Mouse (Mus musculus): ENCODE measurements around the gene Tbkbp1. TPM values are rescaled to one million over a fixed set of nuclear protein-coding genes. Genes with fewer than 3 reads are reported as not detected.

The Tbkbp1 gene
- polyA plus RNA-seq, 1 experiment from 2014 or later: 6.5 TPM

DNA sequence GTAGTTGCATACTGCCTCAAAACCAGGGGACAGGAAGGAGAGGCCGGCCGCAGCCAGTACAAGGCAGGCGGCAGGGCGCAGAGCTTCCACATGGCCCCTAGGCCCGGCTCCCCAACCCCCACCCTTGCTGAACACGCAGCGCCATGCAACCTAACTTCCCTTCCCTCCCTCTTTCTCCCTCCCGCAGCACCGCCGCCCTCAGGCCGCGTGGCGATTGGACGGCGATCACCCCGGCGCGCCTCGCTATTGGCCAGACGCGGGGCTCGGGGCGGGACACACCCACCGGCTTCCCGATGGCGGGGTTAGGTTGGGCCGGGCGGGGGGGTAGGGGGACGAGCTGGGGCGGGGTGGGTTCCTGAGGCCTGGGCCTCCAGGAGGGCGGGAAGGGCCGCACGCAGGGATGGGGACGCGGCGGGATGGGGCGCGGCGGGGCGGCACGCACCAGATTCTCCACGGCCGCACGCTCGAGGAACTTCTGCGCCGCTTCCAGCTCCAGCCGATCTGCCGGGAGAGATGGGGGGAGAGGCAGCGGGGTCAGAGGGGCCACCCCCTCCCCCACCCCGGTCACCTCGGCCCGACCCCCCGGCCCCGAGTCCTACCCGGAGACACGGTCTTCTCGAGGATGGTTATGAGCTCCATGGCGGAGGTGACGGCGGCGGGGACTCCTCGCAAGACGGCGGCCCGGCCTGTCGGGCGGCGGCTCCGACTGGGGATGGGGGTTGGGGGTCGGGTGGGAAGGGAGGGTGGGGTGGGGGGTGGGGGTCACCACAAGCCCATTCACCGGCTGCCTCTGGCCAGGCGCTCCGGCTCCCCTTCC is 35.9 kb upstream of the Tbkbp1 start:
- Histone ChIP-seq H3K4me1 (peaks cover 39% of the 10 kb centered on the region), H3K9me3 (no peaks in the 10 kb centered on the region), H3K4me3 (replicated peaks) (peak overlapping the region; percentile 92), H3K4me2 (peak overlapping the region; percentile 67), H3K36me3 (replicated peaks) (peaks cover 34% of the 10 kb centered on the region), H3K27me3 (no peaks in the 10 kb centered on the region), H3K27ac (peak overlapping the region; percentile 98), H3K9ac (peak overlapping the region; percentile 95)
- under 1% methylated on average over 69 of the region's 74 CpGs for WGBS
- ATAC-seq (ENCODE audit: low FRiP score): peak; percentile 79

DNA sequence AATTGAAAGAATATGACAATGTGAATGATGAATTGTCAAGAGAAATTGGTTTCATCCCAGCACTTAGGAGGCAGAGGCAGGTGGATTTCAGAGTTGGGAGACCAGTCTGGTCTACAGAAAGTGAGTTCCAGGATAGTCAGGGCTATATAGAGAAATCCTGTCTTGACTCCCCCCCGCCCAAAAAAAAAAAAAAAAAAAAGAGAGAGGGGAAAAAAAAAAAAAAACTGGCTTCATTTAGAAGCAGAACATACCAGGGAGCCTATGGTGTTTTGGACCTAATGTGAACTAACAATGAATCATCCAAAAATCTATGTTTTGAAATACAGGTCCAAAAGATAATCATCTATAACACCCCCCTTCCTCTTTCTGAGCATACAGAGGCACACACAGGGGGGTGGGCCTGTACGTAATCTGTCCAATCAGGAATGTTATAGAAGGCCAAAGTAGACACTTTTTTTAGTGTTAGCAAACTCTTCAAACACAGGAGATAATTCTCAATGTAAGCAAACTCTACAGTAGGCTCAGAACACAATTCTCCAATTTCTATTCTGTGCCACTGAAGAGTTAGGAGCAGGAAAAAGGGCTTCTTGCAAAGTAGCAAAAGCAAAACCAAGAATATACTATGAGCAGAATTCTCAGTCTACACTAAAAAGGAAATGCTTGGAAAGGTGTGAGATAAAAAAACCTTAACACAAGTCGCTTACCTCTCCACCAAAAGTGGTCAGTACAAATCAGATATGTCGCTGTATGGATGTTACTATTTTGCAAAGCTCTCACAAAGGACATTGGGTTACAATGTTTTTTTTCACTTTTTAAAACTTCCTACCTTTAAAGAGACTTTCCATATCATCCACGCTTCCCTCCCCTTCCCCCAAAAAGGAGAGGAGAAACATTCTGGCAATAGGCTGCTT is 34.7 kb upstream of the Tbkbp1 start:
- Histone ChIP-seq H3K36me3 (replicated peaks) (peaks cover 46% of the 10 kb centered on the region), H3K27me3 (no peaks in the 10 kb centered on the region), H3K4me1 (peaks cover 39% of the 10 kb centered on the region), H3K4me2 (peak overlapping the region; percentile 67), H3K27ac (no peak overlapping the region), H3K9ac (peak overlapping the region; percentile 95), H3K4me3 (replicated peaks) (peak overlapping the region; percentile 92), H3K9me3 (no peaks in the 10 kb centered on the region)
- ATAC-seq (ENCODE audit: low FRiP score): no peak
- 68% methylated on average over 5 of the region's 5 CpGs for WGBS

DNA sequence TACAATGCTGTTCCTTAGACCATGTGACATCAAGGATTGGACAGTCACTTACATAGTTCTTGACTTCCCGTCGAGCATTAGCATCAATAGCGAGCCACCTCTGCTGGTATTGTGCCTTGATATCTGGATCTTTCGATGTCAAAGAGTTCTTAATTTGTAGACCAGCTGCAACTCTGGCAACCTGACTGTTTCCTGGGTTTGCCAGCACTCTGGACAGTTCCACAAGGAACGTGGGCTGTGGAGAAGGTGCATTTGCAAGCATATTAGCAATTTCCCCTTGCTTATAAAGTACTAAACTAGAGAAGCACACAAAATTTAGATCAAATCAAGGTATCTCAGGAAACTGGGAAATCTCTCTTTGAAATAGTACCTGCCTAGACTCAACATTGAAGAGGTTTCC is 33.6 kb upstream of the Tbkbp1 start:
- H3K9me3 ChIP-seq: no peaks in the 10 kb centered on the region
- no peak overlapping the region for H3K4me3 ChIP-seq (replicated peaks)
- H3K27ac ChIP-seq: no peak overlapping the region
- no peak overlapping the region for H3K9ac ChIP-seq
- no peak for ATAC-seq (ENCODE audit: low FRiP score)
- no peaks in the 10 kb centered on the region for H3K27me3 ChIP-seq
- H3K4me2 ChIP-seq: no peak overlapping the region
- H3K4me1 ChIP-seq: peaks cover 39% of the 10 kb centered on the region
- peaks cover 57% of the 10 kb centered on the region for H3K36me3 ChIP-seq (replicated peaks)
- 82% methylated on average over 5 of the region's 5 CpGs for WGBS

DNA sequence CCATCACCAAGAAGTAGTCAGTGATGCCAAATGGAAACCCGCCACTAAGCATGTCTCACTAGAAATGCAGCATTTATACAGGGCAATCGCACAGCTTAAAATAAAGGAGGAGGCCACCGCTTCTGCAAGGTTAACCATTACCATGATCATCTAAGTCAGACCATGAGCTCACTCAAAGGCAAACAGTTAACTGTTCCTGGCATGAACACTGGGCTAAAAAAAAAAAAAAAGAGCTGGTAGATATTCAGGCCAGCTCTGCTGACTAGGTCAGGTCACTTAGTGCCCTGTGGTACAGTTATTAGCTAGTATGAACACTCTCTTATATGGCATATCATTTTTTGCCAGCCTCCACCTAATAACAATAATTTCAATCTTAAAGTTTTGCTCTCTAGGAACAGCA is 31.2 kb upstream of the Tbkbp1 start:
- Histone ChIP-seq H3K4me1 (peaks cover 27% of the 10 kb centered on the region), H3K27ac (no peak overlapping the region), H3K9me3 (no peaks in the 10 kb centered on the region), H3K4me2 (no peak overlapping the region), H3K27me3 (no peaks in the 10 kb centered on the region), H3K36me3 (replicated peaks) (peaks cover 80% of the 10 kb centered on the region), H3K4me3 (replicated peaks) (no peak overlapping the region), H3K9ac (no peak overlapping the region)
- no peak for ATAC-seq (ENCODE audit: low FRiP score)
- 92% methylated on average over 3 of the region's 3 CpGs for WGBS

DNA sequence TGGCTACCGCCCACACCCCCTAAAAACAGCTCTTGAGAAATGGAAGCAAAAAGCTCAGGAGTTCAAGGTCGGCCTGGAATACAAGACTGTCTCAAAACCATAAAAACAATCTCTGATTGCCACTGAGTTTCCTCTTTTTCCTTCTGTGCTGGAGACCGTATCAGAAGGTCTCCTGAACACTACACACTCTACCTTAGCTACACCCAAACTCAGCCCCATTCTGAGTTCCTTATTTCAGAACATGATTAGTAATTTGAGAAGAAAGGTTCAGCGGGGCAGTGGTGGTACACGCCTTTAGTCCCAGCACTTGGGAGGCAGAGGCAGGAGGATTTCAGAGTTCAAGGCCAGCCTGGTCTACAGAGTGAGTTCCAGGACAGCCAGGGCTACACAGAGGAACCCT is 29.8 kb upstream of the Tbkbp1 start:
- 90% methylated on average over 5 of the region's 5 CpGs for WGBS
- no peak for ATAC-seq (ENCODE audit: low FRiP score)
- Histone ChIP-seq H3K36me3 (replicated peaks) (peaks cover 94% of the 10 kb centered on the region), H3K4me1 (peaks cover 22% of the 10 kb centered on the region), H3K27me3 (no peaks in the 10 kb centered on the region), H3K4me2 (no peak overlapping the region), H3K4me3 (replicated peaks) (no peak overlapping the region), H3K27ac (no peak overlapping the region), H3K9ac (no peak overlapping the region), H3K9me3 (no peaks in the 10 kb centered on the region)

DNA sequence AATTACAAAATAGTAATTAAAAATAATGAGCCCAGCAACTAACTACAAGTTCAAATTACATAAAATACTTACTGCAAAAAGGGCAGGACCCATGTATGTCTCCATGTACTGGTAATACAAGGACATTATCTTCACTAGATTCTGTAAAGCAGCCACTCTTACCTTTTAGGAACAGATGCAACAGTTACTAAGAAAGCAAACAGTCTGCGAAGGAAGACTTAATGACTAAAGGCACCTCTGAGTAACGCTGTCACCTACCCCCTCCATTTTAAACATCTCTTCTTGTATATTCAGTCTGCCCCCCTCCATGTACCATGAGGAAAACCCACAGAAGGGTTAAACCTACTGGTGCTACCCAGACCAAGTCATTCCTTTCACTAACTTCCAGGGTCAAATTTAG is 26.9 kb upstream of the Tbkbp1 start:
- 98% methylated on average over 2 of the region's 2 CpGs for WGBS
- Histone ChIP-seq H3K4me1 (no peaks in the 10 kb centered on the region; the same call in 1 of the 2 replicates), H3K27ac (no peak overlapping the region), H3K36me3 (replicated peaks) (peaks cover 99% of the 10 kb centered on the region), H3K9me3 (no peaks in the 10 kb centered on the region), H3K4me2 (no peak overlapping the region), H3K27me3 (no peaks in the 10 kb centered on the region), H3K9ac (no peak overlapping the region), H3K4me3 (replicated peaks) (no peak overlapping the region)
- ATAC-seq (ENCODE audit: low FRiP score): no peak

DNA sequence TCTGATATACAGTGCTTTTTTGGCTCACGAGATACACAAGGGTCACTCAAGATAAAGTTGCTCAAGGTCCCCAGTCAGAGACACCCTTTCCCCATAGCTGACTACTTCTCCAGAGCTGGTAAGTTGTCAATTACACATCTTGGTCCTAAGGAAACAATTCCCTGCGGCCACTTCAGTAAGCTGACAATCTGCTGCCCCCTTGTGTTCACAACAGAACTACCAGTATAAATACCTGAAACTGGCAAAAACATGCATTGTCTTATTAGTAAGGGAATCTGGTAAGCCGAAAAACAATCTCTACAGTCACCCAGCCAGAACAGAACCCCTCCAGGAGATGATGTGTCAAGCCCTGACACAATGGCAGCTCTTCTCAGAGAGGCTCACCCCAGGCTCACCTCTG is 25.6 kb upstream of the Tbkbp1 start:
- WGBS: 58% methylated on average over 3 of the region's 3 CpGs
- no peak for ATAC-seq (ENCODE audit: low FRiP score)

DNA sequence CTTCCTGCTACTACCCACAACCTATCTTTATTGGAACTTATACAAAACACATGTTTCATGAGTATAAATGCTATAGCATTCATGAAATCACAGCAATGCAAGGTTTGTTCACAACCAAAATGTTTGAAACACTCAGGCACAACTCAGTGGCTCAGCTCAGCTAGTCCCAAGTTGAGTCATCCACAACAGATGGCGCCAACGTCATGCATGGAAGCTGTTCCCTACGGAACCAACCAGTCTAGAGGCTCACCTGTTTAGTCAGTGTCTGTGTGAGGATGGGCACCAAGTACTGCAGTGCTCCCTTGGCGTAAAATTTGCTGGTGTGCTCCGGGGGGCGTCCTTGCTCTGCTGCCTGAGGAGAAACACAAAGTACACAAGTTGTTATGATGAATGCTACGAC is 24.2 kb upstream of the Tbkbp1 start:
- ATAC-seq (ENCODE audit: low FRiP score): no peak
- 95% methylated on average over 7 of the region's 7 CpGs for WGBS
- peaks cover 97% of the 10 kb centered on the region for H3K36me3 ChIP-seq (replicated peaks)

More for the DNA sequence above, 25.6 kb upstream of the Tbkbp1 start:
- Histone ChIP-seq H3K9me3 (no peaks in the 10 kb centered on the region), H3K27me3 (no peaks in the 10 kb centered on the region), H3K4me2 (no peak overlapping the region), H3K4me3 (replicated peaks) (no peak overlapping the region), H3K36me3 (replicated peaks) (peaks cover 97% of the 10 kb centered on the region), H3K27ac (no peak overlapping the region), H3K4me1 (no peaks in the 10 kb centered on the region), H3K9ac (no peak overlapping the region)

DNA sequence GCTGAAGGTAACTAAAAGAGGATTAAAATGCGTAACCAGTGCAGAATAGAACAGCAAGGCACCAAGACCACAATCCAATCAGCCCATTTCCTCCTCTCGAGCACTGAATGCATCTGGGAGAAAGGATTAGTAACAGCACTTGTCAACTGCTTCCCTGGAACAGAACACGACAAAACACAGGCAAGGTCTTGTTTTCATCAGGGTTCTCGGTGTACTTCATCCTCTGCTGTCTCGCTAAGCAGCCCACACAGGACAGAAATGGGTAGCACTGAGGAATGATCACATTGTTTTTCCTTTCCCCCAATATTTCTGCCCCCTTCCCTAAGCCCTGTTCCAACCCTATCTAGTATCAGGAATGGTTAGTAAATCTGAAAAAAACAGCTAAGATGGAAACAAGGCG is 9.0 kb upstream of the Tbkbp1 start:
- Histone ChIP-seq H3K4me2 (no peak overlapping the region), H3K36me3 (replicated peaks) (peaks cover 94% of the 10 kb centered on the region), H3K4me3 (replicated peaks) (no peak overlapping the region), H3K27me3 (no peaks in the 10 kb centered on the region), H3K9me3 (no peaks in the 10 kb centered on the region), H3K9ac (no peak overlapping the region), H3K27ac (no peak overlapping the region), H3K4me1 (no peaks in the 10 kb centered on the region)
- ATAC-seq (ENCODE audit: low FRiP score): no peak
- 62% methylated on average over 6 of the region's 6 CpGs for WGBS

More for the DNA sequence above, 24.2 kb upstream of the Tbkbp1 start:
- no peaks in the 10 kb centered on the region for H3K4me1 ChIP-seq
- H3K9ac ChIP-seq: no peak overlapping the region
- no peaks in the 10 kb centered on the region for H3K9me3 ChIP-seq
- no peak overlapping the region for H3K4me3 ChIP-seq (replicated peaks)
- H3K27me3 ChIP-seq: no peaks in the 10 kb centered on the region
- no peak overlapping the region for H3K27ac ChIP-seq
- no peak overlapping the region for H3K4me2 ChIP-seq

DNA sequence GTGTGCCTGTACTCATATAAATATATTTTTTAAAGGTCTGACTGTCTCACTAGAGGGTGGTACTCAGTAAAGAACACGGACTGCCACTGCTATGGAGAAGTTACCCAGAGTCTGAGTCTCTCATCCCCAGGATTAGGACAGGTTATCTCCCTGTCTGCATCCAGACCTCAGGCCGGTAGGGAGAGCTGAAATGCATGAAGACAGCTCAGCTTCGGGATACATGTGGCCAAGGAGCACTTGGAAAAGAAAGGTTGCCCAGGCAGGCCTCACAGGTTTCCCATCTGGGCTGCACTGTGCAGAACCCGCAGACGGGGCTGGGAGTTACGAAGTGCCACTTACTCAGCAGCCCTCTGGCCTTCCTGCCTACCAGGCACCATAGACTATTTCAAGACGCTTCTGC is 5.7 kb upstream of the Tbkbp1 start:
- WGBS: 85% methylated on average over 7 of the region's 7 CpGs
- H3K36me3 ChIP-seq (replicated peaks): peaks cover 68% of the 10 kb centered on the region
- no peak for ATAC-seq (ENCODE audit: low FRiP score)

DNA sequence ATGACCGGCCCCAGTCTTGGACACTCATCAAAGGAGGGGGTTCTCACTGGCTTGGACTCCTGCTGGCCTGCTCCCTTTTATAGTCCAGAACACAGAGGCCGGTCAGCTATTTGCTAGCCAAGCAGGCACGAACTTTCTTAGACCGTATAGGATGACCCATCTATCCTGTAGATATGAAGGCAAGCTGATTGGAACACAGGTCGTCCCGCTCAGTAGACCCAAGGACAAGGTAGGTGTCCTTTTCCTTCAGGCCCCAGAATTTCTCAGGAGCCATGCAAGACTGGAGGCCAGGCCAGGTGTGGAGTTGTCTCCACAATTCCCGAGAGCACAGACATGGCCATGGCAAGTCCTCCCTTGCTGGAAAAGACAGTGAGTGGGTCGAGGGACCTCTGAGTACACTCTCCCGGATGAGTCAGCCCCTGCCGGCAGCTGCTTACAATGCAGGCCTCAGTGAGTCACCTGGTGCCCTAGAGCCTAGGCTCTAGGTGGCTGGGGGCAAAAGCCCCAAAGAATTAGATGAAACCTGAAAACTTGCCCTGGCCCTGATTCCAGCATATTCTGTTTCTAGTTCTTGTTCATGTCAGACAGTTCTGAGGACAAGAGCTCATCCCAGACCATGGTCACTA is 1.5 kb upstream of the Tbkbp1 start:
- WGBS: 20% methylated on average over 10 of the region's 10 CpGs
- Histone ChIP-seq H3K9ac (peak overlapping the region; percentile 86; the same call in 1 of the 2 replicates), H3K9me3 (no peaks in the 10 kb centered on the region), H3K27ac (peak overlapping the region; percentile 92; the same call in 1 of the 2 replicates), H3K36me3 (replicated peaks) (peaks cover 37% of the 10 kb centered on the region), H3K4me1 (peaks cover 37% of the 10 kb centered on the region), H3K4me3 (replicated peaks) (no peak overlapping the region), H3K4me2 (peak overlapping the region; percentile 89; the same call in 1 of the 2 replicates), H3K27me3 (peaks cover 19% of the 10 kb centered on the region; the same call in 1 of the 2 replicates)
- ATAC-seq (ENCODE audit: low FRiP score): no peak

More for the DNA sequence above, 5.7 kb upstream of the Tbkbp1 start:
- no peaks in the 10 kb centered on the region for H3K9me3 ChIP-seq
- no peak overlapping the region for H3K27ac ChIP-seq
- 0 out of 2 replicates have a peak, but pooled peaks cover 3% of the 10 kb centered on the region for H3K27me3 ChIP-seq
- no peak overlapping the region for H3K4me3 ChIP-seq (replicated peaks)
- H3K4me1 ChIP-seq: peaks cover 11% of the 10 kb centered on the region
- no peak overlapping the region for H3K9ac ChIP-seq
- no peak overlapping the region for H3K4me2 ChIP-seq

DNA sequence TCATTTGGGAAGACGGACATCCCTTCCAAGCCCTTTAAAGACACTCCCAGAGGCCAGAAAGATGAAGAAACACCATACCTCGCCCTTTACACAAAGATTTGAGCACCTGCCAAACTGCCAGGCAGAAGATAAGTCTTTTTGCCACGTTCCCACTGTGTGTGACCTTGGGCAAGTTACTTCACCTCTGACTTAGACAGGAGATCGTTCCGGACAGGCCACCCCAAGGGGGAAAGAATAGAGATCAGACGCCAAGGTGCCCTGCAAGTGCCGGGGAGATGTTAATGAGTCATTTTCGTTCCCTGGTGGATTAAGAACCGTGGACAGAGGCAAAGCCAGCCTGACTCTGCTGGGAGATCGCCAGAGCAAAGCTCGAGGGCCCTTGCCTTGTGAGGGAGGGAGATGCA is 730 bp upstream of the Tbkbp1 start:
- peak overlapping the region; percentile 92; the same call in 1 of the 2 replicates for H3K27ac ChIP-seq
- ATAC-seq (ENCODE audit: low FRiP score): no peak

More for the DNA sequence above, 730 bp upstream of the Tbkbp1 start:
- H3K27me3 ChIP-seq: peaks cover 23% of the 10 kb centered on the region; the same call in 1 of the 2 replicates
- under 1% methylated on average over 11 of the region's 11 CpGs for WGBS
- H3K4me3 ChIP-seq (replicated peaks): peak overlapping the region; percentile 80
- H3K9ac ChIP-seq: peak overlapping the region; percentile 86
- peak overlapping the region; percentile 89 for H3K4me2 ChIP-seq
- H3K4me1 ChIP-seq: peaks cover 37% of the 10 kb centered on the region
- H3K36me3 ChIP-seq (replicated peaks): peaks cover 33% of the 10 kb centered on the region
- H3K9me3 ChIP-seq: no peaks in the 10 kb centered on the region
